ENCODE assay signal across 9 mouse cellular contexts in genomic region chr12:35995799-35996198, GRCm38 (mm10). TPM values are rescaled to one million over a fixed set of nuclear protein-coding genes. Genes with fewer than 3 reads are reported as not detected.
DNase-seq lines count a peak whose midpoint lies in the region; ATAC-seq and TF ChIP-seq lines count a peak whose summit lies in the region.
"Had no signal": no experiment of that assay in that cellular context is flagged by ENCODE, and none has a peak within 500 bp of the region (broad histone marks: within the 10 kb centered on the region; RNA-seq: fewer than 3 reads in every experiment).

No protein-coding gene starts in this region.

- H3K36me3 ChIP-seq in liver, embryonic 11.5 days (ENCODE audit: control insufficient read depth, insufficient read depth, low read length): no peaks in the 10 kb centered on the region
- no peaks in the 10 kb centered on the region for H3K36me3 ChIP-seq in liver, embryonic 12.5 days
- H3K36me3 ChIP-seq in forebrain, embryonic 15.5 days: no peaks in the 10 kb centered on the region
- H3K36me3 ChIP-seq in liver, postnatal 0 days (replicated peaks; ENCODE audit: insufficient read depth, low read length): no peaks in the 10 kb centered on the region

- no peak for DNase-seq in liver, embryonic 11.5 days (ENCODE audit: low spot score)
- peak; percentile 65 for DNase-seq in MN1 (ENCODE audit: low spot score)
- peak; percentile 38 for DNase-seq in c-Kit-positive CD71-positive TER-119-negative erythroid progenitor cells, embryonic 14.5 days (ENCODE audit: low read depth)
- DNase-seq in liver, postnatal 0 days: no peak
- DNase-seq in Muller cell, postnatal 12 days (ENCODE audit: inconsistent ontology term): no peak
- DNase-seq in frontal cortex, postnatal 25 days (ENCODE audit: low spot score in 2 of 2): no peak

- H3K27ac ChIP-seq in liver, embryonic 11.5 days (ENCODE audit: low read depth, low read length): no peak overlapping the region
- H3K27ac ChIP-seq in liver, embryonic 12.5 days: no peak overlapping the region
- no peak overlapping the region for H3K27ac ChIP-seq in forebrain, embryonic 15.5 days (replicated peaks)
- H3K27ac ChIP-seq in liver, postnatal 0 days (ENCODE audit: low read depth): no peak overlapping the region
- H3K27ac ChIP-seq: macrophage had no signal

- no peaks in the 10 kb centered on the region for H3K4me1 ChIP-seq in liver, embryonic 11.5 days (replicated peaks; ENCODE audit: control insufficient read depth, insufficient read depth, low read length)
- no peaks in the 10 kb centered on the region for H3K4me1 ChIP-seq in liver, embryonic 12.5 days
- H3K4me1 ChIP-seq in forebrain, embryonic 15.5 days: no peaks in the 10 kb centered on the region
- no peaks in the 10 kb centered on the region for H3K4me1 ChIP-seq in liver, postnatal 0 days (ENCODE audit: insufficient read depth)

- ATAC-seq in liver, embryonic 11.5 days (replicated peaks; ENCODE audit: low FRiP score): peak; percentile 60; the same call in 1 of the 2 replicates
- no peak for ATAC-seq in liver, embryonic 12.5 days
- 0 out of 2 replicates have a peak, but pooled peaks have one; percentile 49 for ATAC-seq in forebrain, embryonic 15.5 days (replicated peaks)
- no peak for ATAC-seq in liver, postnatal 0 days

- H3K27me3 ChIP-seq in liver, embryonic 11.5 days (replicated peaks; ENCODE audit: control insufficient read depth, insufficient read depth, low read length): 0 out of 2 replicates have a peak, but pooled peaks cover 2% of the 10 kb centered on the region
- no peaks in the 10 kb centered on the region for H3K27me3 ChIP-seq in liver, embryonic 12.5 days (replicated peaks)
- no peaks in the 10 kb centered on the region for H3K27me3 ChIP-seq in forebrain, embryonic 15.5 days
- no peaks in the 10 kb centered on the region for H3K27me3 ChIP-seq in liver, postnatal 0 days (ENCODE audit: insufficient read depth, low read length)

- no peak overlapping the region for H3K9ac ChIP-seq in liver, embryonic 11.5 days (ENCODE audit: low read depth, low read length)
- H3K9ac ChIP-seq in liver, embryonic 12.5 days: no peak overlapping the region
- no peak overlapping the region for H3K9ac ChIP-seq in forebrain, embryonic 15.5 days (replicated peaks)
- no peak overlapping the region for H3K9ac ChIP-seq in liver, postnatal 0 days (replicated peaks)

- no peaks in the 10 kb centered on the region for H3K9me3 ChIP-seq in liver, embryonic 11.5 days (ENCODE audit: control insufficient read depth, low read length)
- H3K9me3 ChIP-seq in liver, embryonic 12.5 days (replicated peaks): no peaks in the 10 kb centered on the region
- H3K9me3 ChIP-seq in forebrain, embryonic 15.5 days: no peaks in the 10 kb centered on the region
- H3K9me3 ChIP-seq in liver, postnatal 0 days (ENCODE audit: low read length): no peaks in the 10 kb centered on the region

- no peak for TF ChIP-seq EP300 in liver, postnatal 0 days (IDR thresholded peaks at IDR 0.05; ENCODE audit: low read depth)

- no peak overlapping the region for H3K4me3 ChIP-seq in liver, embryonic 11.5 days (ENCODE audit: low read depth, low read length)
- H3K4me3 ChIP-seq in liver, embryonic 12.5 days: no peak overlapping the region
- H3K4me3 ChIP-seq in forebrain, embryonic 15.5 days: no peak overlapping the region
- H3K4me3 ChIP-seq in liver, postnatal 0 days (ENCODE audit: low read depth, low read length): no peak overlapping the region

- 30% methylated on average over 5 of the region's 5 CpGs for WGBS in liver, embryonic 11.5 days
- WGBS in liver, embryonic 12.5 days (ENCODE audit: insufficient replicate concordance): 21% methylated on average over 5 of the region's 5 CpGs
- 27% methylated on average over 5 of the region's 5 CpGs for WGBS in forebrain, embryonic 15.5 days
- 30% methylated on average over 5 of the region's 5 CpGs for WGBS in liver, postnatal 0 days (ENCODE audit: insufficient replicate concordance)

- no peak overlapping the region for H3K4me2 ChIP-seq in liver, embryonic 11.5 days
- H3K4me2 ChIP-seq in liver, embryonic 12.5 days: no peak overlapping the region
- no peak overlapping the region for H3K4me2 ChIP-seq in forebrain, embryonic 15.5 days (replicated peaks)
- H3K4me2 ChIP-seq in liver, postnatal 0 days (ENCODE audit: low read depth, low read length): no peak overlapping the region

- peak; percentile 67 for TF ChIP-seq CTCF in liver, postnatal 0 days (IDR thresholded peaks at IDR 0.05; ENCODE audit: low read depth)

RNA-seq across cellular contexts. Expression of gene Agr2, which starts 3.1 kb away (rescaled TPM):
- polyA plus RNA-seq in liver, embryonic 11.5 days (2014; fragmentation: Nextera tagmentation; extraction: Ambion mirVana): 0.22 and 0.25 TPM in 2 replicates
- polyA plus RNA-seq in liver, embryonic 12.5 days (2016; fragmentation: Nextera tagmentation; extraction: Ambion mirVana): not detected in 2 replicates
- polyA plus RNA-seq in forebrain, embryonic 15.5 days (2015; fragmentation: Nextera tagmentation; extraction: Ambion mirVana): not detected in 2 replicates
- not detected in 2 replicates for polyA plus RNA-seq in liver, postnatal 0 days (2015; fragmentation: Nextera tagmentation; extraction: Ambion mirVana)
- polyA plus RNA-seq: macrophage had no signal

RNA-seq across cellular contexts. Expression of gene Tspan13, which starts 46.5 kb away (rescaled TPM):
- polyA plus RNA-seq in liver, embryonic 11.5 days (2014; fragmentation: Nextera tagmentation; extraction: Ambion mirVana): 43.7 and 45.5 TPM in 2 replicates
- 26.2 and 27.2 TPM in 2 replicates for polyA plus RNA-seq in liver, embryonic 12.5 days (2016; fragmentation: Nextera tagmentation; extraction: Ambion mirVana)
- 308 and 312 TPM in 2 replicates for polyA plus RNA-seq in forebrain, embryonic 15.5 days (2015; fragmentation: Nextera tagmentation; extraction: Ambion mirVana)
- 18.3 and 19.7 TPM in 2 replicates for polyA plus RNA-seq in liver, postnatal 0 days (2015; fragmentation: Nextera tagmentation; extraction: Ambion mirVana)

Comparison
In these comparisons a context has a peak if more than half of its experiments do, and no peak if none do; other contexts are left out.
1. ATAC-seq: peak in liver, embryonic 11.5 days (single experiment) and forebrain, embryonic 15.5 days (single experiment); none in liver, embryonic 12.5 days (single experiment) and liver, postnatal 0 days (single experiment).
2. DNase-seq: peak in MN1 (single experiment) and c-Kit-positive CD71-positive TER-119-negative erythroid progenitor cells, embryonic 14.5 days (single experiment); none in liver, embryonic 11.5 days (single experiment), liver, postnatal 0 days (single experiment), Muller cell, postnatal 12 days (single experiment) and frontal cortex, postnatal 25 days (0 of 2).